Mouse (Mus musculus): ENCODE data around the gene Fgf23. TPM values are rescaled to one million over a fixed set of nuclear protein-coding genes. Genes with fewer than 3 reads are reported as not detected.

Gene Fgf23
- polyA plus RNA-seq, 1 experiment from 2014 or later: not detected

DNA sequence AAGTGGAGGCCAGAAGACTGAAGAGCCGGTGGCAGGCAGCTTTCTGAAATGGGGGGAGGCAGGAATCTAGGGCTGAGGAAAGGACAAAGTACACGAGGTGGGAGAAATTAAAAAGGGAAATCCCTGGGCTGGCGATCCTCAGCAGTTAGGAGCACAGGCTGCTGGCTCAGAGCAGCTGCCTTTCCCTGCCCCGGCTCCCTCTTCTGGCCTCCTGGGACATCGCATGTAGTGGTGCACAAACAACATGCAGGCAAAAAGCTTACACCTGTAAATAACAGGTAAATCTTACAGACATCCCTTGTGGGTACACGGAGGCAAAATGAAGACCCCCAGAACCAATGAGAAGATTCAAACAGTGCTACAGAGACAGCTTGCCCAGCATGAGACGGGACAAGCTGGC, 21.9 kb downstream of the Fgf23 start:
- Histone ChIP-seq H3K4me2 (replicated peaks) (no peak overlapping the region), H3K9me3 (replicated peaks) (no peaks in the 10 kb centered on the region), H3K27ac (no peak overlapping the region), H3K4me1 (no peaks in the 10 kb centered on the region), H3K36me3 (peaks cover 28% of the 10 kb centered on the region), H3K4me3 (no peak overlapping the region), H3K27me3 (no peaks in the 10 kb centered on the region), H3K9ac (no peak overlapping the region)
- WGBS: 63% methylated on average over 7 of the region's 7 CpGs
- no peak for ATAC-seq (ENCODE audit: low FRiP score)

DNA sequence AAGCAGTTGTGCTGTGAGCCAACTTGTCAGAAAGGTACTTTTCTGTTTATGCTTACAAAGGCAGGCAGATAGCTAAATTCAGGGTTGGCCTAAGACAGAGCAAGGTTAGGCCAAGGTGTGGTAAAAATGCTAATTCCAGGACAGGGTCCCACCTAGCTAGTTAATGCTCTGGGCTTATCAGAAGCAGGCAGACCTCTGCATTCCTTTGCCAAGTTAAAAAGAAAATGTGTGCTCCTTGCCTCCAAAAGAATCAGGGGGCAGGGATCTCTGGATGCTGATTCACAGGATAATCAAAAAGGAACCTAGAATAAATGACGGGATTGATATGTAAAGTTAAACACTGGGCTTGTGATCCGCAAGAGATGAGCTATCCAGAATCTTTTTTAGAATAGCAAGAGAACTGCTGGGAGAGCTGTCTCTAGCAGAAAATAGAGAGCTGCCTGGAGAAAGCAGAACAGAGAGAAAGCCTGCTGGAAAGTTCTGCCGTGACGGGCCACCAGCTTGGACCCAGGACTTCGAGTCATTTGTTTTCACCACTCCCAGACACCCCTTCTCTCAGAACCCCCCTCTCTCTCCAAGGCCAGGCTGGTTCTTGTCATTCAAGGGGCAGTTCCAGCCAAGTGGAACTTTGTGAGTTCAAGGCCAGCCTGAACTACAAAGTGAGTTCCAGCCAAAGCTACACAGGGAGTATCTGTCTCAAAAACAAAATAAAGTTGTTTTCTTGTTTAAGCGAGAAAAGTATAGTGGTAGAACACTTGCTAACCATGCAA, 31.0 kb downstream of the Fgf23 start:
- peaks cover 10% of the 10 kb centered on the region for H3K36me3 ChIP-seq
- H3K9me3 ChIP-seq (replicated peaks): no peaks in the 10 kb centered on the region
- H3K27me3 ChIP-seq: no peaks in the 10 kb centered on the region
- 94% methylated on average over 6 of the region's 6 CpGs for WGBS
- H3K27ac ChIP-seq: no peak overlapping the region
- H3K9ac ChIP-seq: no peak overlapping the region
- peaks cover 5% of the 10 kb centered on the region for H3K4me1 ChIP-seq
- H3K4me2 ChIP-seq (replicated peaks): no peak overlapping the region
- H3K4me3 ChIP-seq: no peak overlapping the region
- no peak for ATAC-seq (ENCODE audit: low FRiP score)

DNA sequence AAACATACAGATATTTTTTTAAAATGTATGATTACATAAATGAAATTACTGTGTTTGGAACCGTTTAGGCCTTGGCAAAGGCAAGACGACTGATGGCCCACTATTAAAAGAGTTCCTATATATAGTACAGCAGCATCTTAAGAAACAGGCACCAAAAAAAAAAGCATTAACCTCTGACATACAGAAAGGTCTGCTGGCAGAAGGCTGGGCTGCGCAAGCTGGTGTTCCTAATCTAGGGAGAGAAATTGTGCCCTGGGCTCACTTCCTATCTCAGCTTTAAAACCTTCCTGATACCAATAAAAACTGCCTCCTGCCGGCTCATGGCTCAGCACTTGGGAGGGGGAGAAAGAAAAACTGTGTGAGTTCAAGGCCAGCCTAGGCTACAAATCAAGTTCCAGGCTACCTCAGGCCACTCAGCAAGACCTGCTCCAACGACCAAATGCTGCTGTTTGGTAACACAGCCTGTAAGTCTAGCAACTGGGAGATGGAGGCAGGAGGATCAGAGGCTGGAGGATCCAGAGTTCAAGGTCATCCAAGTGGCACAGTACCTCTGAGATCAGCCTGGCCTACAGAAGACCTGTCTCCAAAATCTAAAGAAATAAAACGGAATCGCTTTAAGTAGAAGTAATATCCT, 31.8 kb downstream of the Fgf23 start:
- H3K4me2 ChIP-seq (replicated peaks): no peak overlapping the region
- 90% methylated on average over 7 of the region's 7 CpGs for WGBS
- no peak for ATAC-seq (ENCODE audit: low FRiP score)
- no peak overlapping the region for H3K4me3 ChIP-seq
- peaks cover 10% of the 10 kb centered on the region for H3K36me3 ChIP-seq
- no peaks in the 10 kb centered on the region for H3K9me3 ChIP-seq (replicated peaks)
- H3K27me3 ChIP-seq: no peaks in the 10 kb centered on the region
- no peak overlapping the region for H3K9ac ChIP-seq
- no peak overlapping the region for H3K27ac ChIP-seq
- peaks cover 8% of the 10 kb centered on the region for H3K4me1 ChIP-seq

DNA sequence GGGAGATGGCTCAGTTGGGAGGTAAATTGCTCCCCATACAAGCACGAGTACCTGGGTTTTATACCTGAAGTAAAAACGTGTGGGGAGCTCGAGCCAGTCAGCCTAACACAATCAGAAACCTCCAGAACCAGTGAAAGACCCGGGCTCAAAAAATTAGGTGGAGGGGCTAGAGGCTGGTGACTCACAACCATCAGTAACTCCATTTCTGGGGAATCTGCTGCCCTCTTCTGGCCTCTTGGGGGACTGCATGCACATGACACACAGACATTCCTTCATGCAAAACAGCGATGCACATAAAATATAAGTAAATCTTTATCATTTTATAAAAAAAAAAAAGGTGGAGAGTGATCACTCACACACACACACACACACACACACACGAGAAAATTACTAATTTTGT, 32.4 kb downstream of the Fgf23 start:
- peaks cover 10% of the 10 kb centered on the region for H3K36me3 ChIP-seq
- H3K4me2 ChIP-seq (replicated peaks): no peak overlapping the region
- H3K27me3 ChIP-seq: no peaks in the 10 kb centered on the region
- WGBS: 70% methylated on average over 6 of the region's 6 CpGs
- no peak overlapping the region for H3K9ac ChIP-seq
- H3K27ac ChIP-seq: no peak overlapping the region
- peaks cover 8% of the 10 kb centered on the region for H3K4me1 ChIP-seq
- H3K9me3 ChIP-seq (replicated peaks): no peaks in the 10 kb centered on the region
- no peak overlapping the region for H3K4me3 ChIP-seq
- ATAC-seq (ENCODE audit: low FRiP score): no peak

DNA sequence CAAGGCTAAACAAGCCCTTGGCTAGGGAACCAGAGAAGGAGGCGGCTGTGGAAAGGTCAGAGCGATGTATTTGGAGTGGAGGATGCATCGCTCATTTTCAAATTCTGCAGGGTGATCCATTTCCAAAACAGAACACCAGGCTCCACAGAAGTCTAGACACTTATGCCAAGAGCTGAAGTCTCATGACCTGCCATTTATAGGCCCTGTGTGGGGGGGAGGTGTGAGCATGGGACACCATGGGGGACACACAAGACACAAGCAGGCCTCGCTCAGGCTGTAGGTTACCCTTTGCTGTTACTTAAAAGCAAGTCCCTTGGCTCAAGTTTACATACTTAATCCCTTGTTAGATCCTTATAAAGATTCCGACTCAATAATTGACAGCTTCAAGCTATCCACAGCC, 33.5 kb downstream of the Fgf23 start:
- peaks cover 2% of the 10 kb centered on the region; the same call in 1 of the 2 replicates for H3K36me3 ChIP-seq
- no peaks in the 10 kb centered on the region for H3K9me3 ChIP-seq (replicated peaks)
- H3K4me1 ChIP-seq: peaks cover 8% of the 10 kb centered on the region
- no peak overlapping the region for H3K4me2 ChIP-seq (replicated peaks)
- H3K4me3 ChIP-seq: no peak overlapping the region
- 88% methylated on average over 5 of the region's 5 CpGs for WGBS
- no peak overlapping the region for H3K27ac ChIP-seq
- no peaks in the 10 kb centered on the region for H3K27me3 ChIP-seq
- ATAC-seq (ENCODE audit: low FRiP score): no peak
- H3K9ac ChIP-seq: no peak overlapping the region

DNA sequence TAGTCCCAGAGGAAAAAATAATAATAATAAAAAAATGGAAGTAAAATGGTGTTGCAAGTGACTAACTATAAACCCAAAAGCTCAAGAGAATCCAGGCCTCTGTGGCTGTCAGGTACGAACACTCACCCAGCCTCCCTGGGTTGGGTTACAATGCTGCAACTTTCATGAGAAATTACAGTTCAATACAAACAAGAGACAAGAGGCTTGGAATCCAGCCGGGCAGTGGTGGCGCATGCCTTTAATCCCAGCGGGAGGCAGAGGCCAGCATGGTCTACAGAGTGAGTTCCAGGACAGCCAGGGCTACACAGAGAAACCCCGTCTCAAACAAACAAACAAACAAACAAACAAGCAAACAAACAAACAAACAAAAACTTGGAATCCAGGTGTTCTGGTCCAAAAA, 34.0 kb downstream of the Fgf23 start:
- Histone ChIP-seq H3K4me1 (peaks cover 8% of the 10 kb centered on the region), H3K27me3 (no peaks in the 10 kb centered on the region), H3K4me3 (no peak overlapping the region), H3K27ac (no peak overlapping the region), H3K36me3 (no peaks in the 10 kb centered on the region), H3K9me3 (replicated peaks) (no peaks in the 10 kb centered on the region), H3K9ac (no peak overlapping the region), H3K4me2 (replicated peaks) (no peak overlapping the region)
- ATAC-seq (ENCODE audit: low FRiP score): no peak
- WGBS: 44% methylated on average over 5 of the region's 5 CpGs

DNA sequence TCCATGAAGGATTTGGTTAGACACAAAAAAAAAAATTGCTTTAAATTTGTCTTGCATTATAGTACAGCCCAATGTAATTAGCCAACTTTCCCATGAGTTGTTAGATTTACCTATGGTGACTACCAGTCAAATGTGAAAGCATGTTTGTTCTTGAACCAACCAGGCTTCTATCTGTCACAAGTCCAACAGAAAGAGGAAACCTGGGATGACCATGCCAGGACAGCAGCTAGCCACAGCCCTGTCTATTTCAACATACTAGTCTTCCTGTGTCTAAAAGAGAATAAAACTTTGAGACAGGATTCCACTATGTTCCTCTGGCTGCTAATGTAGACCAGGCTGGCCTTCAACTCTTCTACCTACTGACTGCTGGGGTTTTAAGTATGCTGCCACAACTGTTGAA, 34.7 kb downstream of the Fgf23 start:
- H3K4me1 ChIP-seq: peaks cover 8% of the 10 kb centered on the region

DNA sequence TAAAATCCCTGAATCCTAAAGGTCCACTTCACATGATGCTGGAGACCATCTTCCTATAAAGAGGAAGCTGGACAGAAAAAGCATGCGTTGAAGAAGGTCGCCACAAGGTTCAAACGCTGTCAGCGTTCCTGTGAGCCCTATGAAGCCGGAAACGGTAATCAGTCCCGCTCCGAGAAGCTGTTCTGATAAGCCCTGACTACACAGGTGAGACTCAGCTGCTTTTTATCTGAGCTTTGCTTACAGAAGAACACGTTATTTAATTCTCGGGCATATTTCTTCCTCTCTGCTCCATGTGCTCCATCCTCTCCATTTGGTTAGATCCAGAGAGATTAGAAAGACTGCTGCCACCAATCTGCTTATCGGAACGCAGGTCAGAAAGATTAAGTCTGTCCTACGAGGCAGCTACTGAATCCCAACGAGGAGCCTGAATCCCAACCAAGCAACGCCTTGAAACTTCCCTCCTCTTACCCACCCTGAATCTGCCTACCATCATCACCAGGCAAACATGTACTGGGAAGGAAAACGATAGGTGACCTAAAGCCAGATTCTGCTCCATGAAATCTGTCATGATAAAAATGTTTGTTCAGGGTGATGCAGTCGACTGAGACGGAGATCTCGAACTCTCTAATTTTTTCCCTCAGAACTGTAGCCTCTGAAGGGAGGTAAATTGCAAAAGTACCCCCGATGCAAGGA, 35.8 kb downstream of the Fgf23 start:
- Histone ChIP-seq H3K9ac (peak overlapping the region; percentile 60), H3K36me3 (no peaks in the 10 kb centered on the region), H3K27ac (no peak overlapping the region), H3K4me2 (replicated peaks) (peak overlapping the region; percentile 87), H3K9me3 (replicated peaks) (no peaks in the 10 kb centered on the region), H3K4me3 (peak overlapping the region; percentile 48), H3K4me1 (peaks cover 8% of the 10 kb centered on the region), H3K27me3 (no peaks in the 10 kb centered on the region)
- 48% methylated on average over 20 of the region's 20 CpGs for WGBS
- no peak for ATAC-seq (ENCODE audit: low FRiP score)

More for the DNA sequence above, 34.7 kb downstream of the Fgf23 start:
- no peak overlapping the region for H3K4me2 ChIP-seq (replicated peaks)
- H3K36me3 ChIP-seq: no peaks in the 10 kb centered on the region
- H3K27ac ChIP-seq: no peak overlapping the region
- H3K9me3 ChIP-seq (replicated peaks): no peaks in the 10 kb centered on the region
- no peak for ATAC-seq (ENCODE audit: low FRiP score)
- H3K4me3 ChIP-seq: no peak overlapping the region
- no peak overlapping the region for H3K9ac ChIP-seq
- no peaks in the 10 kb centered on the region for H3K27me3 ChIP-seq

DNA sequence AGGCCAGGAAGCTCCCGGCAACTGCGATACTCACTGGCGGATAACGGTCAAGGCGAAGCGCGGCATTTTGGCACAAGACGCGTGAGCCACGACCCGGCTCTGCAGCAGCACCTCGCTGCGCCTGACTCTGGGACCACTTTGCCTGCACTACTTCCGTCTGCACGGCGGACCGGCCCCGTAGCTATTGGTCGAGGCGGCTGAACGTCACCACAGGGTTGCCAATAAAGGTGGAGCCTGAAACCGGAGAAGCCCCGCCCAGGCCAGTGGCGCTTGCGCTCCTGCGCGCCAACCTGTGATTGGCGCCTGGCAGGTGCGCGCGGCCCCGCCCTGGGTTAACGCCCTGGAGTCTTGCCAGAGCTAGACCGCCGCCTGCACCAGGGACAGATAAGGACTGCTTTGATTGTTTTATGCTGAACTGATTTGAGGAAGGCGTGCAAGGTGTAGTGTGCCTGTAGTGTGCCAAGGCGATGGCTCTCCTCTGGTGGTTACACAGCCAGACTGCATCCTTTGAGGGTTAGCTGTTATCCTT, 36.8 kb downstream of the Fgf23 start, which contains the start of gene Tigar:
Gene Tigar (minus strand): TSS at position 156 of the 529 bp plus-strand sequence.
- H3K4me1 ChIP-seq: peaks cover 8% of the 10 kb centered on the region
- H3K27me3 ChIP-seq: no peaks in the 10 kb centered on the region
- no peaks in the 10 kb centered on the region for H3K36me3 ChIP-seq
- WGBS: under 1% methylated on average over 37 of the region's 37 CpGs
- peak; percentile 100 for ATAC-seq (ENCODE audit: low FRiP score)
- H3K4me3 ChIP-seq: peak within 1 kb of the TSS; percentile 48
- H3K9me3 ChIP-seq (replicated peaks): no peaks in the 10 kb centered on the region
- peak within 1 kb of the TSS; percentile 87 for H3K4me2 ChIP-seq (replicated peaks)
- peak within 1 kb of the TSS; percentile 60 for H3K9ac ChIP-seq
- no peak within 1 kb of the TSS for H3K27ac ChIP-seq

DNA sequence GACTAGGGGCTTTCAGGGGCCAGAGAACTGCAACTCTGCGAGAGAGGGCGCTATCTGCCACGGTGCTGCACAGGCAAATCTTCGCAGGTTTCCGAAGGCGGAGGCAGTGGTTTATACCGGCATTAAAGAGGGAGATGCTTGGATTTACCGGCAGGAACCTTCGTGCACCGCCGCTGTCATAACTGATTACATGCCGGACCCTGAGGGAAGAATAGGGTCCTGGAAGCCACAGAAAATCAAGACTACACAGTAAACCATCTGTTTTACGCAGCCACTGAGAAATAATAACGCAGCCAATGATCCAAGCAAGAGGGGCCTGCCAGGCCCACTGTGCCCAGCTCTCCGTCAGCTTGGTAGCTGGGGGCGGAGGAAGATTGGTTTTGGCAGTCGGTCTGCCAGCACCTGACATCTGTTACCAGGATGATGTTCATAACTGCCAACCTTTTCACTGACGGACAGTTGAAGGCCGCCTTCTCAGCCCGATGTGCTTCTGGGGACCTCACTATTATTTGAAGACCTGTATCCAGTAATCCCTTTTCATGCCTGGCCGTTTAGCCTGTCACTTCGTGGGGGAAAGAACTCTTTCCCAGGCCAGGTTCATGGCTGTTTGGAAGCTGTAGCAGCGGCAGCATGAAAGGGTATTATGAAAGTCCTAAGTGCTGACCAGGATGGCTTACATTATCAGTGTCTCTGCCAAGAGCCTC, 42.2 kb downstream of the Fgf23 start:
- no peak; the same call in 1 of the 2 replicates for ATAC-seq (ENCODE audit: low FRiP score)
- H3K27ac ChIP-seq: no peak overlapping the region

DNA sequence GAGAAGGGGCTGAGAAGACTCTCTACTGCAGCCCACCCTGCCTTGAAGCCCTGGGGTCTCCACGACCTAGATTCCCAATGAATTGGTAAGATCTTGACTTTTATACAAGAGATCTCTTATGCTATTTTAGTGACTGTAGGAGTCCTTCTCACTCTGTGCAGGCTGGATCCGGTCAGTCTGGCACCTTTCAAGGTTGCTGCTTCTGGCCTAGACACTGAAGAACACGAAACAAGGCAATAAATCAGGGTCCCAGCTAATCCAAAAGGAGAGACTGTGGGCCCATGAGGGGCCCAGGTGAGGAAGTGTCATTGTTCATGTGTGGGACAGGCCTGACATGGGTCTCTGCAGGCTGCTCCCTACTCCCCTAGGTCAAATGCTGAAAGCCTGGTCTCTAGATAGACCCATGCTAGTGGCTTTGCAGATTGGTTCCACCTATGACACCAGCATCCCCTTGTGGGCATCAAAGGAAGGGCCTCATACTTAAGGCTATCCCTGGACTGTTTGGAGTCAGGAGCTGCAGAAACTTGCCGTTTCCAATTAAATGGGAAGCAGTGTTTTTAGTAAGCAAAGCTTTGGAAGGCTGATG, 49.6 kb downstream of the Fgf23 start:
- H3K4me1 ChIP-seq: no peaks in the 10 kb centered on the region
- no peaks in the 10 kb centered on the region for H3K27me3 ChIP-seq
- H3K9me3 ChIP-seq (replicated peaks): no peaks in the 10 kb centered on the region
- peaks cover under 1% of the 10 kb centered on the region; the same call in 1 of the 2 replicates for H3K36me3 ChIP-seq
- H3K4me3 ChIP-seq: no peak overlapping the region
- no peak for ATAC-seq (ENCODE audit: low FRiP score)
- H3K27ac ChIP-seq: no peak overlapping the region
- WGBS: 79% methylated on average over 4 of the region's 4 CpGs
- no peak overlapping the region for H3K9ac ChIP-seq
- H3K4me2 ChIP-seq (replicated peaks): no peak overlapping the region

More for the DNA sequence above, 42.2 kb downstream of the Fgf23 start:
- H3K27me3 ChIP-seq: no peaks in the 10 kb centered on the region
- H3K9ac ChIP-seq: no peak overlapping the region
- no peak overlapping the region for H3K4me2 ChIP-seq (replicated peaks)
- H3K4me3 ChIP-seq: no peak overlapping the region
- WGBS: 66% methylated on average over 23 of the region's 23 CpGs
- no peaks in the 10 kb centered on the region for H3K4me1 ChIP-seq
- H3K36me3 ChIP-seq: no peaks in the 10 kb centered on the region
- H3K9me3 ChIP-seq (replicated peaks): no peaks in the 10 kb centered on the region
